Mouse (Mus musculus) inflammation-experienced regulatory T-cells, adult 6 months (primary cell): ENCODE measurements around the gene Lypd5. TPM values are rescaled to one million over a fixed set of nuclear protein-coding genes. Genes with fewer than 3 reads are reported as not detected.
A peak's percentile ranks its signal among the peaks of the same experiment; 100 is the strongest.
"Not testable (repeated sequence)": the region's sequence is repeated elsewhere in the genome, so short reads cannot be mapped to it uniquely, and the experiment has no call there.

Experiments
- ATAC-seq: one replicate; pipeline ENCODE4 v1.8.0; 2017
- polyA plus RNA-seq, 3 experiments: library from polyadenylated mRNA; unstranded; fragments of 100-300 nt; shearing (Covaris generic); gene quantifications; one replicate each; pipeline ENCODE4 v1.2.1; 2017

Gene Lypd5
- polyA plus RNA-seq, 3 experiments from 2014 or later: not detected

DNA sequence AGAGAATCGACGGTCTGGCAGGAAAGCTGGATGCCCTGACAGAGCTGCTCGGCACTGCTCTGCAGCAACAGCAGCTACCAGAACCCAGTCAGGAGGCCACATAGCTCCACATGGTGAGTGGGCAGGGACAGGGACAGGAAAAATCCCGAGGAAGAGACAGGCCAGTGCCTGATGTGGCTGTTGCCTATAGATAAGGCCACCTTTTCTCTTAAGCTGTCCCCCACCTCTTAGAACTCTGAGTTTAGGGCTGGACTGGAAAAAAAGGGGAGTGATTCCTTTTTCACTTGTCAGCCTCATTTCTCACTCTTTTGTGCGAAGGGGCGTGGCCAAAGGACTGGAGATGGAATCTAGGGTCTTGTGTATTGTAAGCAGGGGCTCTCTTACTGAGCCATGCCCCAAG, 35.1 kb downstream of the Lypd5 start:
- ATAC-seq: no peak

DNA sequence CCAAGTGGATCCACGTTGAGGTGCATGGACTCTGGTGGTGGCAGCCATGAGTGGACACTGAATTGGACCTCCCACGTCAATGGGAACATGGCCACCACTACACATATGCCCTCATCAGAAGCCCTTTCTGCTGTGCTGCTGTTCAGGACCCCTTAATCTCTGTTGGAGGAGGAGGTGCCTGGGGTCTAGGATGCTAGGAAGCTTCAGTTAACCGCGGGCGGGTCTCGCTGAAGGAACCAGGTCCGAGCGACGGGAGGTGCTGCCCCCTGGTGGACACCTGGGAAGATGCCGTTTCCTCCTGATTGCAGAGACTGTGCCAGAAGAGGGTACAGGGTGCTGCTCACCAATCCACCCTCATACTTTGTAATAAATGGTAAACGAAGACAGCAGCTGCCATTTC, 35.8 kb downstream of the Lypd5 start:
- peak; percentile 24 for ATAC-seq

DNA sequence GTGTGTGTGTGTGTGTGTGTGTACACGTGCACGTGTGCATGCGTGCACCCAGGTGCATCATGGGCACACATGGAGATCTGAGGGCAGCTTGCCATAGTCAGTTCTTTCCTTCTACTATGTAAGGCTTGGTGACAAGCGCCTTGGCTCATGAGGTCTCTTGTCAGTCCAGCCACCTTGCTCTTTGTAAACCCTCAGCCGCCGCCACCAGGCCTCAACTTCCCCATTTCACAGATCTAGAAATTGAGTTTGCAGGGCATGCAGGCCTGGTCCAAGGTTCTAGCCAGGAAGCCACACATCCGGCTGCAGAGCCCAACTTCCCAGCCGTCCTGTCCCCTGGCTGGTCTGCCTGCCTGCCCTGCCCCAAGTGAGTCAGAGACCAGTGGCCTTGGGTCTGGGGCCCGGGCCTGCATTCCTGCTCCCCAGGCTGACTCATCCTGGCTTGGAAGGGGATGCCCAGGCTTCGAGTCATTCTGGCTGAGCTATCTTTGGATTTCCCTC, 38.1 kb downstream of the Lypd5 start:
- no peak for ATAC-seq

DNA sequence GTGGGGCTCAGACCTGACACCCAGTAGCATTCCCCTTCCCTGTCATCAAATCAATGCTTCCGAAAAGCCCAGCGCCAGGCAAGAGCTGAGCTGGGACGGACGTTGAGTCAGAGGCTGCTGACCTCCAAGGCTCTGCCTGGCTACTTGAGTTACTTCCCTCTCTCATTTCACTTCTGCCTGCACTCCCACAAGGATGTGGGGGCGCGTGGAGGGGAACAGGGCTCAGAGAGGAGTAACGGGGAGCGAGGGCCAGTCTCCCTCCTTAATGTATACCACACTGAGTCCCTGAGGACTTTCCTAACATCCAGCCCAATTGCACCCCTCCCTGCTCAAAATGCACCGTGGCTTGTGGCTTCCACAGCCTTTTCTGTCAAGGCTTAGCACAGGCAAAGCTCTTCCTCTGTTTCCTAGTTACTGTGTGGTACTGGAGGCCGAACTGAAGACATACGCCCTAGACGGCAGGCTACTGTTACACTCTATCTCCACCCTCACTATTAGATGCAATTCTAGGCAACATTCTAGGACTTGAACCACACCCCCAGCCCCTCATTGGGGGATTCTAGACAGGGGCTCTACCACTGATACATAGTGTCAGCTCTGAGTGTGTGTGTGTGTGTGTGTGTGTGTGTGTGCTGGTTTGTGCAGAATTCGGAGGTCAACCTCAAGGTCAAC, 40.7 kb downstream of the Lypd5 start:
- ATAC-seq: no peak

DNA sequence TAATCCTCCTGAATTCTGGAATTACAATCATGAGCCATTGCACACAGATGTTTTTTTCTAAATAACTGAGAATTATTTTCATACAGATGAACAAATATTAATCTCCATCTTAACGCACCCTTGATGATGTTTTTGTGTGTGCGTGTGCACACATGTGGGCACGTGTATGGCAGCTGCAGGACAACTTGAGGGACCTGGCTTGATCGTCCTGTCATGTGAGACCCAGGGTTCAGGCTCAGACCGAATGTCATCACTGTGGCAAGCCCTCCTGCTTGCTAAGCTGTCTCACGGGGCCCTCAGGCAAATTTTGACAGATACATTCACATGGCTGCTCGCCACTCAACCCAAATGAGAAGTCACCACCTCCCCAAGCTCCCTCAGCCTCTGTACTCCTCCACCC, 41.5 kb downstream of the Lypd5 start:
- ATAC-seq: no peak

DNA sequence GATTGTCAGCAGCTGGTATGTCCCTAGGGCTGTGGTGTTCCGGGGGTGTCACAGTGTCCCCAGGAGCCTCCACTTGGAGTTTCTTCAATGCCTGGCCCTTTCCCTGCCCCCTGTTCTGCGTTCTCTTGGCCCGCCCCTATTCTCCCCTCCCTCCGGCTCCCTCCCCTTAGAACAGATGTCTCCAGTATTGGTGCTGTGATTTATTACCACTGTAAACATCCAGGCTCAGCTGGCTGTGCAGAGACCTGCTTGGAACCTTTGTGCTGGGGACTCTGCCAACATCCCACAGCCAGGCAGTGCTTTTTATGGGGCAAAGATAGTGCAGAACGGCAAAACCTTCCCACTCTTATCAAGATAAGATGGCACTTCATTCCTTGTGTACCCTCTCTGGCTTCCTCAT, 42.1 kb downstream of the Lypd5 start:
- no peak for ATAC-seq

DNA sequence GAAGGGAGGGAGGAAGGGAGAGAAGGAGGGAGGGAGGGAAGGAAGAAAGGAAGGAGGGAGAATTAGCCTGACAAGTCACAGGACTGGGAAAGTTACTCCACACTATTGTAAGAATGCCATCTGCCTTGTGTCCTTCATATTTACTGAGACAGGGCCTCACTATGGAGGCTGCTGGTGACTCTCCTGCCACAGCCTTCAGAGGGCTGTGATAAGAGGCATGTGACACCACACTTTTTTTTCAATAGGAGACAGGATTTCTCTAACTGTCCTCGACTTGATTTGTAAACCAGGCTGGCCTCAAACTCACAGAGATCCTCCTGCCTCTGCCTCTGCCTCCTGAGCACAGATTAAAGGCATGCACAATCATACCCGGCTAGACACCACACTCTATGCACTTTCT, 42.7 kb downstream of the Lypd5 start:
- no peak for ATAC-seq

DNA sequence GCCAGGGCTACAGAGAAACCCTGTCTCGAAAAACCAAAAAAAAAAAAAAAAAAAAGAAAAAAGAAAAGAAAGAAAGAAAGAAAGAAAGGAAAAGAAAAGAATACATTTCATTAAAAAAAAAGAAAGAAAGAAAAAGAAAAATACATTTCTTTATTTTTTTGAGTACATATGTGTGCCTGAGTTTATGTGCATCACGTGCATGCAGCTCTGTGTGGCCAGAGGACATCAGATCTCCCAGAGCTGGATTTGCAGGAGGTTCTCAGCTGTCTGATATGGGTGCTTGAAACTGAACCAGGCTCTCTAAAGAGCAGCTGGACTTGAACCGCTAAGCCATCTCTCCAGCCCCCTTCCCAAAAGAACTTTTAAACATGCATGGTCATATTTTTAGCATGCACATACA, 45.1 kb downstream of the Lypd5 start:
- ATAC-seq: peak; percentile 9

DNA sequence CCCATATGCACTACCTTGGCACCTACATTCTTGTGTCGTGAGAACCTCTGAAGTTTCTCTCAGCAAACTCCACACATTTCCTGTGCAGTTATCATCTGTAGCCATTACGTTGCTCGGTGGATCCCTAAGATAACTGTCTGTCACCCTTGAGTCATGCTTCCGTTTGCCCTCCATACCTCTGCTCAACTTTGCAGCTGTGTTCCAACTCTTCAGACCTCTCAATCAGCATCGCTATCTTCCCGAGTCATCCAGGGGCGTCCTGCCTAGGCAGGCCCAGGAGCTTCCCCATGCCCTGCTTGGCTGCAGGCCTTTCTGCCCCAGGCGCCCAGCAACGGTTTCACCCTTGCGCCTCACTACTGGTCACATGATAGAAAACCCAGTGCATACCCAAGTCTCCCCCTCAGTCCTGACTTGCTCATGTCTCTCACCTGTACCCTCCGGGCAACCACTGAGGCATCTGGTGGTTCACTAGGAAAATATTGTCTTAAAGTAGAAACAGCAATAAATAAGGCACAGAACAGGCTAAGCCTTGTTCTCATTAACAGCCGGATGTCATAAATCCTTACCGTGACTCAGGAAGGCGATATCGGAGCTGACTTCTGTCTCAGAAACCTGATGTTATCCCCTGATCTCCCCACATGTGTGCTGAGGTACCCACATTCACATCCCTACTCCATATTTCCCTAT, 45.6 kb downstream of the Lypd5 start:
- ATAC-seq: peak; percentile 70

DNA sequence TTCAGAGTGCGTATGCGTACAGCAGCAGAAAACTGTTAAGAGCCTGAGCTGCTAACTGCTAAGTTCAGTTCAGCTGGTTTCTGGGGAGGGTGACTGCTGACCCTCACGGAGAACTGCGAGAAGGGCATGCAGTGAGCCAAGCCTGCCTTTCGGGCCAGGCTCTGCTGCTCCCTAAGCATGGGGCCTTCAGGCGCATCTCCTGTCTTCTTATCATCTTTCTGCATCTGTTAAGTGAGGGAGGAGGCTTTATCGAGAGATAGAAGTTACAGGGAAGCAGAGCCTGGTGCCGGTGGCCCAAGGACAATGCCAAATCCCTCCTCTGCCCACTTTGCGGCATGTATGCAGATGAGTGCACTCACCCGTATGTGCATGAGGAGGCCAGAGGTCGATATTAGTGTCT, 47.8 kb downstream of the Lypd5 start:
- ATAC-seq: no peak

DNA sequence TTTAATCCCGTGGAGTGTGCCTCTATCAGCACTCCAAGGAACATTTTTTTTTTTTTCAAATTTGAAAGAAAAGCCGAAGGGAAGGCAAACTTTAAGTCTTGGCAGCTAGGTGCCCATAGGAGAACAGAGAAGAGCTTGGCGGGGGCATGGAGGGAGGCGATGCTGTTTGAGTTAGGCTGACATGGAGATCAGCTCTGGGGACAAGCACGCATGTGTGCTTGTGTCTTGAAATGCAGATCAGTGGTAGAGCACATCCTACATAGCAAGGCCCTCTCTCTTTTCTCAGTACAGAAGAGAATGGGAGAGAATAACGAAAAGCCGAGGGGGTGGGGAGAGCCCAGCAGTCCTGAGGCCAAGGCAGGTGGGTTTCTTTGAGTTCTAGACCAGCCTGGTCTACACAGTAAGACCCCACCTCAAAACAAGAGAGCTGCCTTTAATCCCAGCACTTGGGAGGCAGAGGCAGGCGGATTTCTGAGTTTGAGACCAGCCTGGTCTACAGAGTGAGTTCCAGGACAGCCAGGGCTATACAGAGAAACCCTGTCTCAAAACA, 49.4 kb downstream of the Lypd5 start:
- ATAC-seq: no peak

DNA sequence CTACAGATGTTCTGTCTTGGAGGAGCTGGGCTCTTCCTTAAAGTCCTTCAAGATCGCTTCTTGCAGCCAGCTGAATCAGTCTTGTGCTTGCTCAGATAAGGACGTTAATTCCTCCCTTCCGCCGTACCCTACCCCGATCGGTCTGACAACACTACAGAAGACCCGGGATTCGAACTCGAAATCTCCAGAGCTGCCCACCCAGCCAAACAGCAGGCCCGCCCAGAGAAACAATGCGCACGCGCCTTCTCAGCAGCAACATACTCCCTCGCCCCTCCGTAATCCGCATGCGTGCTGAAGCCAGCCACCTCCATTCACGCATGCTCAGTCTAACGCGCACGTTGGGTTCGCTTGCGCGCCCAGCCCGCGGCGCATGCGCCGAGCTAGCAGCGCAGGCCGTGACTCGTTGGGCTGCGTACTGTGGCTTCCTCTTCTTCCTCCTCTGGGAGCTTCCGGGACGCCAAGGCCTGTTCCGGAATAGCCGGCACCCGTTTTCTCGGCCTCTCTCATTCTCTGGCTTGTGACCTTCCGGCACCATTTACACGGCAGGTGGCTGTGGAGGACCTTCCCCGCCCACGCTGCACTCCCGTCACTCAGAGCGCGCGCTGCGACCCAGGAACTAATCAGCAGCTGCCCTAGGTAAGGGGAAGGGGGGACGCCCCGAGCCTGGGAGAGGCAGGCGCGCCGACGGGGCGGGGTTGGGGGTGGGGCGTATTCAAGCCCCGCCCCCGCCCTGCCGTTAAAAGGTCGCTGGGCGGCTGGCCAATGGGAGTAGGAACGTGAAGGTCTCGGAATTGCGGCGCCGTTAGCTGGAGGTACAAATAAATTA, 50.5 kb downstream of the Lypd5 start, which contains the start of gene Smg9:
TSS of gene Smg9 (plus strand) at position 364 of the 826 bp plus-strand sequence.
- peak; percentile 87 for ATAC-seq

DNA sequence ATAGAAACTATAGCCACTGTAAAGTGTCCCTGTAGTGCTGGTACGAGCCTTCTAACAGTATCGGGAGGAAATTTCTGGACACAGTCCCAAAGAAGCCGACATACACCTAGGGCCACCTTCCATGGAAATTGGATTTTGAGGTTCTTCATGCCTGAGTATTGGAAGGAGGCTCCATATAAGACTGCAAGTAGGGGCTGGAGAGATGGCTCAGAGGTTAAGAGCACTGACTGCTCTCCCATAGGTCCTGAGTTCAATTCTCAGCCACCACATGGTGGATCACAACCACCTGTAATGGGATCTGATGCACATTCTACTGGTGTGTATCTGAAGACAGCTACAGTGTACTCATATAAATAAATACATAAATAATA, 51.1 kb downstream of the Lypd5 start:
- no peak for ATAC-seq

DNA sequence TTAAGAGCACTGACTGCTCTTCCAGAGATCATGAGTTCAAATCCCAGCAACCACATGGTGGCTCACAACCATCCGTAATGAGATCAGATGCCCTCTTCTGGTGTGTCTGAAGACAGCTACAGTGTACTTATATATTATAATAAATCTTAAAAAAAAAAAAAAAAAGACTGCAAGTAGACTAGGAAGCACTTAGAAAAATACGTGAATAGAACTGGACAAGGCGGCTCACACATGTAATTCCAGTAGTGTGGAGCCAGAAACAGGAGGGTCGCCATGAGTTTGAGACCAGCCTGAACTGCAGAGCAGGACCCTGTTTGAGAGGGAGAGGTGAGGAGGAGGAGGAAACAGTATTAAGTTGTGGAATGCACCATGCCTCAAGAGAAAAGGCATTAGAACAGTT, 51.5 kb downstream of the Lypd5 start:
- not testable (repeated sequence) for ATAC-seq

DNA sequence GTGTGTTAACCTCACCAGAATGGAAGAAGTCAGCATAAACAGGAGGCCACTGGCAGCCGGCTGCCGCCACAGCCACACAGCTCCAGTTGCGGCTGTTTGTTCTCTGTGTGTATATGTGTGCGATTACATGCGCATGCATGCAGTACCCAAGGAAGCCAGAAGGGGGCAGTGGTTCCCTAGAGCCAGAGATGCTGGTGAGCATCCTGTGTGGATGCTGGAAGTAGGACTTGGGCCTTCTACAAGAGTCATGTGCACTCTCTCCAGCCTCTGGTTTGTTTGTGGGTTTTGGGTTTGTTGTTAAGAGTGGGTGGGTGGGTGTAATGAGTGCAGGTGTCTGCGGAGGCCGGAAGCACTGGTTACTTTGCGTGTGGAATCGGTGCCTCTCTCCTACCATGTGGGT, 53.9 kb downstream of the Lypd5 start:
- ATAC-seq: no peak

Other genes with a start within 250 kb of the Lypd5 start
- 1 to 10 TPM in 1 of 3 experiments, under 1 TPM in 2; 0.44 to 1.1 (median 0.58) TPM for gene Zfp112, start 236.9 kb upstream of the Lypd5 start, polyA plus RNA-seq
- gene Zfp235, start 215.0 kb upstream of the Lypd5 start, polyA plus RNA-seq: 10 to 100 TPM; 14.7 to 18.5 (median 16.5) TPM
- 1 to 10 TPM in 2 of 3 experiments, under 1 TPM in 1; 0.75 to 2.1 (median 1.2) TPM for gene Zfp114, start 174.1 kb upstream of the Lypd5 start, polyA plus RNA-seq
- gene Zfp111, start 137.8 kb upstream of the Lypd5 start, polyA plus RNA-seq: 1 to 10 TPM; 1.2 to 1.3 (median 1.3) TPM
- gene Zfp109, start 111.6 kb upstream of the Lypd5 start, polyA plus RNA-seq: 1 to 10 TPM; 1.4 to 2.3 (median 1.8) TPM
- gene Zfp108, start 94.4 kb upstream of the Lypd5 start, polyA plus RNA-seq: under 1 TPM in 1 of 3 experiments, not detected in 2; 0.29 TPM
- 1 to 10 TPM; 2.1 to 2.3 (median 2.2) TPM for gene Zfp93, start 78.8 kb upstream of the Lypd5 start, polyA plus RNA-seq
- gene Zfp61, start 48.0 kb upstream of the Lypd5 start, polyA plus RNA-seq: 10 to 100 TPM; 10.4 to 20.6 (median 19.0) TPM
- 10 to 100 TPM in 2 of 3 experiments, 1 to 10 TPM in 1; 6.6 to 13.0 (median 12.6) TPM for gene Zfp94, start 32.5 kb upstream of the Lypd5 start, polyA plus RNA-seq
- not detected for gene Tescl, start 15.3 kb upstream of the Lypd5 start, polyA plus RNA-seq
- gene Kcnn4, start 21.1 kb downstream of the Lypd5 start, polyA plus RNA-seq: 100 to 1,000 TPM in 2 of 3 experiments, 10 to 100 TPM in 1; 79.1 to 131 (median 126) TPM
- 10 to 100 TPM; 22.7 to 26.1 (median 23.6) TPM for gene Smg9, start 50.4 kb downstream of the Lypd5 start, polyA plus RNA-seq
- not detected for gene Irgc1, start 103.1 kb downstream of the Lypd5 start, polyA plus RNA-seq
- gene Plaur, start 113.3 kb downstream of the Lypd5 start, polyA plus RNA-seq: 1 to 10 TPM in 2 of 3 experiments, under 1 TPM in 1; 0.62 to 1.6 (median 1.5) TPM
- not detected for gene Cadm4, start 132.8 kb downstream of the Lypd5 start, polyA plus RNA-seq
- under 1 TPM in 1 of 3 experiments, not detected in 2; 0.33 TPM for gene Zfp428, start 157.8 kb downstream of the Lypd5 start, polyA plus RNA-seq
- not detected for gene AC161166.1, start 163.3 kb downstream of the Lypd5 start, polyA plus RNA-seq
- gene Irgq, start 181.5 kb downstream of the Lypd5 start, polyA plus RNA-seq: 1 to 10 TPM in 2 of 3 experiments, under 1 TPM in 1; 0.79 to 1.2 (median 1.0) TPM
- not detected for gene Pinlyp, start 196.9 kb downstream of the Lypd5 start, polyA plus RNA-seq
- 10 to 100 TPM; 24.2 to 34.4 (median 31.8) TPM for gene Xrcc1, start 197.1 kb downstream of the Lypd5 start, polyA plus RNA-seq
- gene Ethe1, start 238.3 kb downstream of the Lypd5 start, polyA plus RNA-seq: 10 to 100 TPM; 13.1 to 17.7 (median 17.6) TPM
- under 1 TPM in 2 of 3 experiments, not detected in 1; 0.13 to 0.20 TPM for gene Zfp575, start 238.4 kb downstream of the Lypd5 start, polyA plus RNA-seq